Mouse (Mus musculus): Measurements from ENCODE around the gene Enkd1. TPM values are rescaled to one million over a fixed set of nuclear protein-coding genes. Genes with fewer than 3 reads are reported as not detected.

Gene Enkd1
- polyA plus RNA-seq (2014; fragmentation: Nextera tagmentation; extraction: Ambion mirVana): 42.3 and 44.3 TPM in 2 replicates

DNA sequence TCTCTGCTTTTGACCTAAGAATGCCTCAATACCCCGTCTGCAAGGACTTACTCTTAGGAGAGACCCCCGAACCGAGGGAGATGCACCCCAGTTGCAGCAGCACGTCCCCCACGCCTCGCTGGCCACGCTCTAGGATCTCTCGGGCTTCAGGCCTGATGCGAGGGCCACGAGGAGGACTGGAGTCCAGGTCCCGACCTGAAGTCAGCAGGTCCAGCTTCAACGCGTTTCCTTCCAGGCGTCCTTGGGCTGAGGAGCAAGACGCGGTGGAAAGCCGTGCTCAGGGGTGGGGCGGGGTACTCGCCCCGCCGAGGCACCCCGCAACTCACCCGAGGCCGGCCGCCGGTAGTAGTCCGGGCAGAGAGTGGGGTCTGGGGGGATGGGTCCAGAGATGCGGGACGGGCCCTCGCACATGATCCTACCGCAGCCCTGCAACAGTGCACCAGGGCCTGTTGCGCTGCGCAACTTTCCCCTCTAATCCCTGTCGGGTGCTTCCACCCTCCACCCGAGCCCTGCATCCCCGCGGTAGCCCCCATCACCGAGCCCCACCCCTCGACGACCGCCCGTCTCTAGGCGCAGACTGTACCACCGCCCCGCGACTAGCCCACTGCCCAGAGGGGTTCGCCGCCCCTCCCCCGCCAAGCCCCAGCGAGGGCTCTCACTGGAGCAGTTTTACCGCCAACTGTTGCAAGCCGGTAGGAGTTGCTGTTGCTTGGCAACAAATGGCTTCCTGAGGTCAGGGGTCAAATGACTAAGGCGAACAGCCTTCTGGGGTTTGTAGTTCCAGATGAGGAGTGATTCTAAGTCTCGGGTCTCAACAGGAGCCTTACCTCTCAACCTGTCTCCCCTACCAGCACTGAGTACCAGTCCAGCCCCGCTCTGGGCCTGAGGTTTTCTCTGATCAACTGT, at the start of gene Enkd1, which contains the start of gene 4933405L10Rik:
Gene Enkd1, minus strand, starts transcription at position 713 of the 906 bp plus-strand sequence.
Gene 4933405L10Rik, plus strand, starts transcription at position 158 of the 906 bp plus-strand sequence.
- no peaks in the 10 kb centered on the region for H3K9me3 ChIP-seq (ENCODE audit: control insufficient read depth, low read length)
- ATAC-seq (ENCODE audit: insufficient number of reproducible peaks, low FRiP score, low TSS enrichment, low read depth) (peak; percentile 90), DNase-seq (ENCODE audit: low spot score) (peak; percentile 96)
- peak within 1 kb of the TSS; percentile 73 for H3K9ac ChIP-seq (ENCODE audit: low read length)
- whole genome bisulfite sequencing: under 1% methylated on average over 55 of the region's 55 CpGs
- peaks cover 5% of the 10 kb centered on the region for H3K4me1 ChIP-seq (ENCODE audit: control insufficient read depth, insufficient read depth, low read length)
- H3K27me3 ChIP-seq (ENCODE audit: control insufficient read depth, insufficient read depth, low read length): no peaks in the 10 kb centered on the region
- H3K4me3 ChIP-seq (ENCODE audit: low read depth, low read length): peak within 1 kb of the TSS; percentile 70
- H3K36me3 ChIP-seq (ENCODE audit: control insufficient read depth, insufficient read depth, low read length): peaks cover 2% of the 10 kb centered on the region; the same call in 1 of the 2 replicates
- H3K4me2 ChIP-seq (ENCODE audit: low read depth, severe bottlenecking): peak within 1 kb of the TSS; percentile 59
- H3K27ac ChIP-seq (replicated peaks; ENCODE audit: low read depth, low read length): 0 out of 2 replicates have a peak within 1 kb of the TSS, but pooled peaks have one; percentile 1

DNA sequence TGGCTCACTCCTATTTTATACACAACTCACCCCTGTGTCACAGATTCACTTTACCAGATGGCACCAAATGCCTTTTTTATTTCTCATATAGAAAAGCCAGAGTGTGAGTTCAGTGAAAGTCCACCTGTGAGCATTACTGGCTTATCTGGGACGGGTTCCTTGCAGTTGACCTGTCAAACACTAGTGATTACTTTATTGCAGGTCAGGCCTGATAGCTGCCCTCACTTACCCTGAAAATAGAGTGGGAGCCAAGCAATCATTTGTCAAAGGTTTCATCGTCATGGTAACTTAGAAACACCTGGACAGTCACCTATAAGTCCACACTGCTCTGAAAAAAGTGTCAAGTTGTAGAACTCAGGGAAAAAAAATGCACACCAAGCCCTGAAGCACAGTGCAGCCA, 46.7 kb upstream of the Enkd1 start:
- Histone ChIP-seq H3K4me1 (ENCODE audit: control insufficient read depth, insufficient read depth, low read length) (peaks cover 6% of the 10 kb centered on the region), H3K4me3 (ENCODE audit: low read depth, low read length) (no peak overlapping the region), H3K27ac (replicated peaks; ENCODE audit: low read depth, low read length) (no peak overlapping the region), H3K4me2 (ENCODE audit: low read depth, severe bottlenecking) (no peak overlapping the region), H3K9me3 (ENCODE audit: control insufficient read depth, low read length) (no peaks in the 10 kb centered on the region), H3K27me3 (ENCODE audit: control insufficient read depth, insufficient read depth, low read length) (no peaks in the 10 kb centered on the region), H3K36me3 (ENCODE audit: control insufficient read depth, insufficient read depth, low read length) (no peaks in the 10 kb centered on the region), H3K9ac (ENCODE audit: low read length) (no peak overlapping the region)
- ATAC-seq (ENCODE audit: insufficient number of reproducible peaks, low FRiP score, low TSS enrichment, low read depth): no peak
- no peak for DNase-seq (ENCODE audit: low spot score)
- 42% methylated on average over 2 of the region's 2 CpGs for WGBS

DNA sequence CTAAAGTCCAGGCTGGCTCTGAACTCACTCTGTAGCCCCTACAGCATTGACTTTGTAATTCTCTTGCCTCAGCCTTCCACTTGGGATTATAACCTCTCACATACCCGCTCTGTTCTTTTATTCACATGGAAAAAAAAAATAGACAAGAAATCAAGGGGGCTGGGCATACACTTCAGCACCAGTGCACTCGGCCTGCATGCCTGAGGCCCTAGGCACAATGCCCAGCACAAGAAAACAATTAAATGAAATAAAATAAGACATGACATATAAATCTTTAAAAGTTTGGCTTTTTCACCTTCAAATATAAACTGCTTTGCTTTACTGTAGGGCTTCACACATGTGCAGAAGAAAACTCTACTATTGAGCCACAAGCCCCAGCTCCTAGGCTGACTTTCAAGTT, 45.9 kb upstream of the Enkd1 start:
- H3K27me3 ChIP-seq (ENCODE audit: control insufficient read depth, insufficient read depth, low read length): no peaks in the 10 kb centered on the region
- H3K4me3 ChIP-seq (ENCODE audit: low read depth, low read length): no peak overlapping the region
- ATAC-seq (ENCODE audit: insufficient number of reproducible peaks, low FRiP score, low TSS enrichment, low read depth) (no peak), DNase-seq (ENCODE audit: low spot score) (no peak)
- no peaks in the 10 kb centered on the region for H3K36me3 ChIP-seq (ENCODE audit: control insufficient read depth, insufficient read depth, low read length)
- no peak overlapping the region for H3K4me2 ChIP-seq (ENCODE audit: low read depth, severe bottlenecking)
- WGBS: 82% methylated on average over 2 of the region's 2 CpGs
- H3K27ac ChIP-seq (replicated peaks; ENCODE audit: low read depth, low read length): no peak overlapping the region
- H3K9me3 ChIP-seq (ENCODE audit: control insufficient read depth, low read length): no peaks in the 10 kb centered on the region
- peaks cover 6% of the 10 kb centered on the region for H3K4me1 ChIP-seq (ENCODE audit: control insufficient read depth, insufficient read depth, low read length)
- no peak overlapping the region for H3K9ac ChIP-seq (ENCODE audit: low read length)

DNA sequence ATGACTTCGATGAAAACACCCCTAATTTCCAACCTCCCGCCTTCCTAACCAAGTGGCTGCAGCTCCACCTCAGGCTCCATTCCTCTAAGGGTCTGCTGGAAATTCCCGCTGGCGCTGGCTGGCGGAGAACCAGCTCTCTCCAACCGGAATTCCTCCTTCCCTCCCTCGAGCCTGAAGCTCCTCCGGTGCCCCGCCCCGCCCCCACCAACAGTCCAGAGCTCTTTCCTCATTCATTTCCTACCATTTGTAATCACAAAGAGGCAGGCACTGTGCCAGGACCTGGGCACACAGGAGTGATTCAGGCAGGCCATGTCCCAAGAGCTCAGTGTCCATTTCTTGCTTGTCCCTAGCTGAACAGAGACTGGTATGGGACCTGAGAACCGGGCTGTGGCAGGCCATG, 42.6 kb upstream of the Enkd1 start:
- peak; percentile 52 for DNase-seq (ENCODE audit: low spot score)

DNA sequence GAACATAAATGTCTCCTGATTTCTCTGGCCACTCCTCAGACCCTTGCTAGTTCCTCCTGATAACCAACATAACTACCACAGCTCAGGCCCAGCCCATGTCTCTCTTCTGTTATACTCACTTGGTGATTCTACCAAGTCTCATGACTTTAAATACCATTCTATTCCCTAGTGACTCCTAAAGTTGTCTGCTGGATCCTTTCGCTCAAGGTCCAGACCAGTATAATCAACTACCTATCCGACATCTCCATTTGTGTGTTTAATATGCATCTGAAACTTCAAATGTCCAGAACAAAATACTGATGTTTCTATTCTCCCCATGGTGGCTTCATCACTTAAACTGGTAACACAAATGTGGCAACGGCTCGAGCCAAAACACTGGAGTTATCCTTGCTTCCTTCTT, 35.3 kb upstream of the Enkd1 start:
- no peak overlapping the region for H3K4me2 ChIP-seq (ENCODE audit: low read depth, severe bottlenecking)
- no peaks in the 10 kb centered on the region for H3K36me3 ChIP-seq (ENCODE audit: control insufficient read depth, insufficient read depth, low read length)
- H3K4me1 ChIP-seq (ENCODE audit: control insufficient read depth, insufficient read depth, low read length): no peaks in the 10 kb centered on the region
- no peaks in the 10 kb centered on the region for H3K9me3 ChIP-seq (ENCODE audit: control insufficient read depth, low read length)
- H3K9ac ChIP-seq (ENCODE audit: low read length): no peak overlapping the region
- no peak overlapping the region for H3K27ac ChIP-seq (replicated peaks; ENCODE audit: low read depth, low read length)
- DNase-seq (ENCODE audit: low spot score) (no peak), ATAC-seq (ENCODE audit: insufficient number of reproducible peaks, low FRiP score, low TSS enrichment, low read depth) (no peak)
- H3K27me3 ChIP-seq (ENCODE audit: control insufficient read depth, insufficient read depth, low read length): no peaks in the 10 kb centered on the region
- WGBS: 89% methylated on average over 4 of the region's 4 CpGs
- no peak overlapping the region for H3K4me3 ChIP-seq (ENCODE audit: low read depth, low read length)

More for the DNA sequence above, 42.6 kb upstream of the Enkd1 start:
- H3K4me2 ChIP-seq (ENCODE audit: low read depth, severe bottlenecking): 0 out of 2 replicates have a peak overlapping the region, but pooled peaks have one; percentile 10
- no peak for ATAC-seq (ENCODE audit: insufficient number of reproducible peaks, low FRiP score, low TSS enrichment, low read depth)
- no peaks in the 10 kb centered on the region for H3K9me3 ChIP-seq (ENCODE audit: control insufficient read depth, low read length)
- no peak overlapping the region for H3K4me3 ChIP-seq (ENCODE audit: low read depth, low read length)
- no peak overlapping the region for H3K9ac ChIP-seq (ENCODE audit: low read length)
- WGBS: 10% methylated on average over 11 of the region's 11 CpGs
- peaks cover 6% of the 10 kb centered on the region for H3K4me1 ChIP-seq (ENCODE audit: control insufficient read depth, insufficient read depth, low read length)
- H3K36me3 ChIP-seq (ENCODE audit: control insufficient read depth, insufficient read depth, low read length): no peaks in the 10 kb centered on the region
- H3K27ac ChIP-seq (replicated peaks; ENCODE audit: low read depth, low read length): no peak overlapping the region
- H3K27me3 ChIP-seq (ENCODE audit: control insufficient read depth, insufficient read depth, low read length): no peaks in the 10 kb centered on the region

DNA sequence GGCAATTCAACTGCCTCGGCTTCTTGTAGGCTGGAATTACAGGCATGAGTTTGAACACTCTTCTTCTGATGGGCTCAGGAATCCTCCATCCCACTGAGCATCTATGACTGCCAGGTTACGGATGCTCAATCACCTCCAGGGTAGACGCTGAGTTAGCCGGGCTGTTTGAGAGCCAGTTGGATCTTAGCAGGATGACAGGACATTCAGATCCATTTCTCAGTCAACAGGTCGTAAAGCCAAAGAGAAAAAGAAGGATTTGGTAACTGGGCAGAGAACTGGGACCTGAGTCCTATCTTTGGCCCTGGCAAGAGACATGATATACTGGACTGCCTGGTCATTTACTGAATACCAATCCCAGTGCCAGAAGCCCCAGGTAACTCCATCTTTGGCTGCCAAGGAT, 31.2 kb upstream of the Enkd1 start:
- H3K27me3 ChIP-seq (ENCODE audit: control insufficient read depth, insufficient read depth, low read length): no peaks in the 10 kb centered on the region
- H3K4me1 ChIP-seq (ENCODE audit: control insufficient read depth, insufficient read depth, low read length): no peaks in the 10 kb centered on the region
- H3K4me3 ChIP-seq (ENCODE audit: low read depth, low read length): no peak overlapping the region
- H3K4me2 ChIP-seq (ENCODE audit: low read depth, severe bottlenecking): no peak overlapping the region
- H3K9me3 ChIP-seq (ENCODE audit: control insufficient read depth, low read length): no peaks in the 10 kb centered on the region
- DNase-seq (ENCODE audit: low spot score): no peak
- whole genome bisulfite sequencing: 82% methylated on average over 5 of the region's 5 CpGs
- H3K27ac ChIP-seq (replicated peaks; ENCODE audit: low read depth, low read length): no peak overlapping the region
- no peak for ATAC-seq (ENCODE audit: insufficient number of reproducible peaks, low FRiP score, low TSS enrichment, low read depth)
- H3K9ac ChIP-seq (ENCODE audit: low read length): no peak overlapping the region
- H3K36me3 ChIP-seq (ENCODE audit: control insufficient read depth, insufficient read depth, low read length): no peaks in the 10 kb centered on the region

DNA sequence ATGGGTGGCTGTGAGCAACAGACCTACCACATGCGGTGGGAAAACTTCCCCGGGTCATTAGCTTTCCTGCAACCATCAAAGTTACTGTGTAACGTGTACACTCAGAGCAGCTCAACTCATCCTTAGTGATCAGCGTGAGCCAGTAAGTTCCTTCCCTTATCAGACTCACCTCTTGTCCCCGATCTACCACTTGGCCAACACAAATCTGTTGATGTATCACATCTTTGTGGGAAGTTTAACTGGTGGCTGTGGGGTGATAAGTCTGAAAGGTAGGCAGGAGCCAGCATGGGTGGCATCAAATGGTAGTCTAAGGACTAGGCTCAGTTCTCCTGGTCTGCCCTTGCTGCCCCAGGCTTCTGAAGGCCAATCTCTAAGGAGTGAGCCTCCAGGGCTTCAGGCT, 24.2 kb upstream of the Enkd1 start:
- ATAC-seq (ENCODE audit: insufficient number of reproducible peaks, low FRiP score, low TSS enrichment, low read depth): no peak
- H3K4me3 ChIP-seq (ENCODE audit: low read depth, low read length): no peak overlapping the region
- DNase-seq (ENCODE audit: low spot score): no peak
- 87% methylated on average over 5 of the region's 5 CpGs for WGBS
- no peak overlapping the region for H3K9ac ChIP-seq (ENCODE audit: low read length)
- H3K27me3 ChIP-seq (ENCODE audit: control insufficient read depth, insufficient read depth, low read length): no peaks in the 10 kb centered on the region
- no peak overlapping the region for H3K27ac ChIP-seq (replicated peaks; ENCODE audit: low read depth, low read length)
- no peaks in the 10 kb centered on the region for H3K4me1 ChIP-seq (ENCODE audit: control insufficient read depth, insufficient read depth, low read length)
- no peak overlapping the region for H3K4me2 ChIP-seq (ENCODE audit: low read depth, severe bottlenecking)
- peaks cover 3% of the 10 kb centered on the region; the same call in 1 of the 2 replicates for H3K36me3 ChIP-seq (ENCODE audit: control insufficient read depth, insufficient read depth, low read length)
- H3K9me3 ChIP-seq (ENCODE audit: control insufficient read depth, low read length): no peaks in the 10 kb centered on the region

DNA sequence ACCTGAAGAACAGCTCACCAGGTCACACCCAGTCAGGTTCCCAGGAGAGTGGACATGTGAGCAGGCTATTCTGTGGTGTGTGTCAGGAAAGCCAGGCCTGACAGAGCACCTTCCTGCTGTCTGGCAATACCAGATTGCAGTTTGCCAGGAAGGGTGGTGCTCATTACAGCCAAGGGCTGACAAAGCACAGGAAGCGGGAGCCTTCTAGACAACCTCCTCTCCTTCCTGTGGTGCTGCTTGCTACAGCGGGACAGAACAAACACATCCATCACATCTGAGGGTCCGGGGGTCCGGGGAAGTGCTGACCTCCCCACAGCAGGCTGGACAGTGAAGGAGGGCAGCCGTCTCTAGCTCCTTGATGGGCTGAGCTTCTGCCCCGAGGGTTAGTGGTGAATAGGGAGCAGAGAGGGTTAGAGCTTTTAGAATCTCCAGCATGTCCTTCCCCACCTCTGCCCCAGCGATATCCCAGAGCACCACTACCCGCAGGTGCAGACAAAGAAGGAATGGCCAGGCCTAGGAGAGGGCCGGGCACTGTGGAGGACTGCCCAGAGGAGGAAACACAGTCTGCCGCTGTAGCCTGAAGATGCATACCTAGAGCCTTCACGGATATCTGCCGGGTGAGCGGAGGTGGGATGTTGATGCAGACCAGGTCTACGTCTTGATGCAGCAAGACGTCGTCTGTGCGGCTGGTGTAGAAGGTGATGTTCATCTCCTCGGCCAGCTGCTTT, 19.6 kb upstream of the Enkd1 start:
- ATAC-seq (ENCODE audit: insufficient number of reproducible peaks, low FRiP score, low TSS enrichment, low read depth) (no peak), DNase-seq (ENCODE audit: low spot score) (no peak)
- no peaks in the 10 kb centered on the region for H3K4me1 ChIP-seq (ENCODE audit: control insufficient read depth, insufficient read depth, low read length)
- no peak overlapping the region for H3K4me2 ChIP-seq (ENCODE audit: low read depth, severe bottlenecking)
- no peaks in the 10 kb centered on the region for H3K9me3 ChIP-seq (ENCODE audit: control insufficient read depth, low read length)
- H3K36me3 ChIP-seq (ENCODE audit: control insufficient read depth, insufficient read depth, low read length): peaks cover 3% of the 10 kb centered on the region; the same call in 1 of the 2 replicates
- WGBS: 88% methylated on average over 18 of the region's 18 CpGs
- H3K4me3 ChIP-seq (ENCODE audit: low read depth, low read length): no peak overlapping the region
- no peaks in the 10 kb centered on the region for H3K27me3 ChIP-seq (ENCODE audit: control insufficient read depth, insufficient read depth, low read length)
- no peak overlapping the region for H3K27ac ChIP-seq (replicated peaks; ENCODE audit: low read depth, low read length)
- no peak overlapping the region for H3K9ac ChIP-seq (ENCODE audit: low read length)

Measured in limb, embryonic 11.5 days (tissue).